Mouse (Mus musculus) hindbrain, embryonic 14.5 days (tissue): ENCODE data around the gene Polr2m. TPM values are rescaled to one million over a fixed set of nuclear protein-coding genes. Genes with fewer than 3 reads are reported as not detected.
A peak's percentile ranks its signal among the peaks of the same experiment; 100 is the strongest.

ENCODE experiments used
- ATAC-seq: fragments of 200-750 bp; cut with Nextera tagmentation; 2 replicates; pipeline ENCODE4 v1.8.0; 2017; ENCODE audit warnings: moderate number of reproducible peaks, mild to moderate bottlenecking, moderate TSS enrichment, moderate library complexity; ENCODE audit not compliant: low FRiP score
- DNase-seq: peaks from one replicate; pipeline ENCODE4 v3.0.0-alpha.2; 2015; ENCODE audit warnings: low spot score
- H3K27ac ChIP-seq: fragments of 300-500 bp; sonication (generic); 2 replicates; pipeline ENCODE4 v1.5.1; 2014; ENCODE audit warnings: mild to moderate bottlenecking, moderate library complexity
- H3K27me3 ChIP-seq: fragments of 300-500 bp; sonication (generic); 2 replicates; pipeline ENCODE4 v1.6.1; 2014; ENCODE audit warnings: mild to moderate bottlenecking, low read length, mixed read lengths; ENCODE audit not compliant: control insufficient read depth, insufficient read depth
- H3K36me3 ChIP-seq: fragments of 300-500 bp; sonication (generic); replicated peaks from 2 replicates; pipeline ENCODE4 v1.6.1; 2014; ENCODE audit not compliant: control insufficient read depth, insufficient read depth
- H3K4me1 ChIP-seq: fragments of 300-500 bp; sonication (generic); replicated peaks from 2 replicates; pipeline ENCODE4 v1.6.1; 2014; ENCODE audit warnings: antibody characterized with exemption, low read length, mixed read lengths; ENCODE audit not compliant: control insufficient read depth, insufficient read depth
- H3K4me2 ChIP-seq: fragments of 300-500 bp; sonication (generic); replicated peaks from 2 replicates; pipeline ENCODE4 v1.6.1; 2014; ENCODE audit warnings: mild to moderate bottlenecking, moderate library complexity
- H3K4me3 ChIP-seq: fragments of 300-500 bp; sonication (generic); replicated peaks from 2 replicates; pipeline ENCODE4 v1.5.1; 2014; ENCODE audit warnings: mild to moderate bottlenecking, low read length
- H3K9ac ChIP-seq: fragments of 300-500 bp; sonication (generic); 2 replicates; pipeline ENCODE4 v1.6.1; 2014
- H3K9me3 ChIP-seq: fragments of 300-500 bp; sonication (generic); 2 replicates; pipeline ENCODE4 v1.6.1; 2016; ENCODE audit warnings: low read length; ENCODE audit not compliant: control insufficient read depth
- WGBS: fragments of 180-500 bp; shearing (Covaris S2); extraction: QIAGEN DNeasy Blood & Tissue Kit; methylation state at CpG from one replicate; pipeline ENCODE4 v1.1.7; 2014; 5-methylcytosine and 5-hydroxymethylcytosine counted together
- polyA plus RNA-seq: library from polyadenylated mRNA; unstranded; fragments of >200 nt; fragmentation: Nextera tagmentation; extraction: Ambion mirVana; gene quantifications from 2 replicates; pipeline ENCODE4 v1.2.1, GENCODE M21; 2014

Polr2m gene
- polyA plus RNA-seq, 1 experiment from 2014 or later: 279 TPM

- 87% methylated on average over 6 of the region's 6 CpGs for WGBS
- Histone ChIP-seq H3K9me3 (no peaks in the 10 kb centered on the region), H3K4me1 (no peaks in the 10 kb centered on the region), H3K27ac (no peak overlapping the region), H3K4me3 (no peak overlapping the region), H3K9ac (no peak overlapping the region), H3K27me3 (no peaks in the 10 kb centered on the region), H3K4me2 (no peak overlapping the region), H3K36me3 (no peaks in the 10 kb centered on the region)
- no peak for ATAC-seq
- DNase-seq: no peak
Measured at GRCm38 (mm10) chr9:71450626-71451025, 35.1 kb downstream of the Polr2m start.

- 34% methylated on average over 4 of the region's 4 CpGs for WGBS
- no peaks in the 10 kb centered on the region for H3K27me3 ChIP-seq
- H3K4me3 ChIP-seq: no peak overlapping the region
- no peaks in the 10 kb centered on the region for H3K36me3 ChIP-seq
- DNase-seq (peak; percentile 76), ATAC-seq (no peak)
- no peaks in the 10 kb centered on the region for H3K9me3 ChIP-seq
- H3K4me2 ChIP-seq: no peak overlapping the region
- H3K27ac ChIP-seq: no peak overlapping the region
- no peak overlapping the region for H3K9ac ChIP-seq
- H3K4me1 ChIP-seq: no peaks in the 10 kb centered on the region
Measured at GRCm38 (mm10) chr9:71447573-71447972, 38.2 kb downstream of the Polr2m start.

GRCm38 (mm10) chr9:71445308-71445707 is 40.4 kb downstream of the Polr2m start:
- Histone ChIP-seq H3K4me2 (no peak overlapping the region), H3K9ac (no peak overlapping the region), H3K36me3 (no peaks in the 10 kb centered on the region), H3K4me1 (no peaks in the 10 kb centered on the region), H3K27me3 (no peaks in the 10 kb centered on the region), H3K27ac (no peak overlapping the region), H3K9me3 (no peaks in the 10 kb centered on the region), H3K4me3 (no peak overlapping the region)
- no peak for ATAC-seq
- DNase-seq: no peak
- 74% methylated on average over 2 of the region's 2 CpGs for WGBS

- ATAC-seq (no peak), DNase-seq (no peak)
- WGBS: 86% methylated on average over 2 of the region's 2 CpGs
Measured at GRCm38 (mm10) chr9:71438146-71438545, 47.6 kb downstream of the Polr2m start.

More at GRCm38 (mm10) chr9:71438146-71438545, 47.6 kb downstream of the Polr2m start:
- Histone ChIP-seq H3K27me3 (no peaks in the 10 kb centered on the region), H3K4me3 (no peak overlapping the region), H3K36me3 (no peaks in the 10 kb centered on the region), H3K4me1 (no peaks in the 10 kb centered on the region), H3K27ac (no peak overlapping the region), H3K4me2 (no peak overlapping the region), H3K9ac (no peak overlapping the region), H3K9me3 (no peaks in the 10 kb centered on the region)

Other genes starting within 250 kb of the Polr2m start
- gene Myzap, start 106.4 kb upstream of the Polr2m start, polyA plus RNA-seq: 3.2 and 4.0 TPM in 2 replicates